Mouse (Mus musculus) ZHBTc4 (cell line): ENCODE results near the gene Col5a2.
"Not testable (repeated sequence)": the region's sequence is repeated elsewhere in the genome, so short reads cannot be mapped to it uniquely, and the experiment has no call there.

Source experiments
- DNase-seq: peaks from one replicate; pipeline ENCODE4 v3.0.0-alpha.2; 2011; ENCODE audit warnings: low read depth, low spot score

The Col5a2 gene

GRCm38 (mm10) chr1:45429145-45429544 is 73.9 kb downstream of the Col5a2 start:
- not testable (repeated sequence) for DNase-seq

DNA sequence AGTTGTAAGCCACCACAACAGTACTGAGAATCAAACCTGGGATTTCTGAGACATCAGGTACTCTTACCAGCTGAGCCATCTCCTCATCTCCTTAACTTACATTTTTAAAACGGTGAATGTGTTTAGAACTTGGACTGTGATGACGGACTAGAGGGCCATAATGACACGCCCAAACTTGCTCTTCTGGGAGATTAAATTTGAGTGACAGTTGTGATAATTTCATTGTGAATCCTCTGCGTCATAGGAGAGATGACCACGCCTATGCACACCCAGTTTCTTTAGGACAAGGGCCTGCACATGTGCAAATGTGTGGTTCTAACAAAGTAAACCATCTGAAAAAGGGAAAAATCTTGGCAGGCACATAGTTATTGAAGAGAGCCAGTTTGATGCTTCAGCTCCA is 79.2 kb downstream of the Col5a2 start:
- no peak for DNase-seq

- DNase-seq, result no peak
These were observed 82.5 kb downstream of the Col5a2 start for GRCm38 (mm10) chr1:45420554-45420953.

GRCm38 (mm10) chr1:45419858-45420257 is 83.2 kb downstream of the Col5a2 start:
- no peak for DNase-seq

- DNase-seq, result no peak
These were observed 121.2 kb downstream of the Col5a2 start for GRCm38 (mm10) chr1:45381866-45382265.

DNA sequence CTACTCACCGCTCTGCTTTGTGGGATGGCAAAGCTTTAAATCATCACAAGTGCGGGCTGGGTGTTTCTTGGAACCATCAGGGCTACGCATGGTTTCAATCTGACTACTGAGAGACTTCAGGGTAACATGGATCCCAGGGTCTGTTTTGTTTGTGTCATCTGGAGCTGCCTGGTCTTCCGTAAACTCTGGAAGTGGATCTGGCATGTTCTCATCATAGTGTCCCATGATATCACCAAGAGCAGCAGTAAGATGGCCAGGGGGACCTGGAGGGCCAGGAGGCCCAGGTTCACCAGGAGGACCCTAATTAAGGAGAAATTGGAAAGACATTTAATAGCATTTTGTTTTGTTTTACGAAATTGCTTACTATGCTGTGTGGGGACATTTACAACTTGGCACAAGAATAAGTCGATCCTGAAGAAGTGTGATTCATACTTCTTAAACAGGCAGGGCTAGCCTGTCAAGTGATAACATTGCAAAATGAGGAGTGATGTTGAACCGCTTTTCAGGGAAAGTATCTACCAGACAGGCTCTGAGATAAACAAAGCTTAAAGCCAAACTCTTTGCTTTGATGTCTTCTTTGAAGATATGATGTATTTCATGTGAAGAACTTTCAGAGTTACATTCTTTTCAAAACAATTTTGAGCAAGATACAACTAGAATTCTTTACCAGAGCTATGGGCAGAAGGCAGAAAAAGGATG is 122.9 kb downstream of the Col5a2 start:
- no peak for DNase-seq

GRCm38 (mm10) chr1:45365427-45365826 is 137.7 kb downstream of the Col5a2 start:
- no peak for DNase-seq

- no peak for DNase-seq
These were observed 139.8 kb downstream of the Col5a2 start for GRCm38 (mm10) chr1:45363274-45363673.

DNA sequence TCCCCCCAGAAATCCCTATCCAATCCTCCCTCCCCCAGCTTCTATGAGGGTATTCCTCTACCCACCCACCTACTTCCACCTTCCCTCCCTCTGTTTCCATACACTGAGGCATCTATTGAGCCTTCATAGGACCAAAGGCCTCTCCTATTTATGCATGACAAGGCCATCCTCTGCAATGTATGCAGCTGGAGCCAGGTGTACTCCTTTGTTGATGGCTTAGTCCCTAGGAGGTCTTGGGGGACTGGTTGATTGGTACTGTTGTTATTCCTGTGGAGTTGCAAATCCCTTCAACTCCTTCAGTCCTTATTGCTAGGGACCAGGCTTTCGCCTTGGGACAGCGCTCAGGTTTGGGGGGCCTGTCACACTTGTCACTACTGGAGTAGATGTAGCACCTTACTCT is 143.4 kb downstream of the Col5a2 start:
- DNase-seq, result peak; percentile 66

DNA sequence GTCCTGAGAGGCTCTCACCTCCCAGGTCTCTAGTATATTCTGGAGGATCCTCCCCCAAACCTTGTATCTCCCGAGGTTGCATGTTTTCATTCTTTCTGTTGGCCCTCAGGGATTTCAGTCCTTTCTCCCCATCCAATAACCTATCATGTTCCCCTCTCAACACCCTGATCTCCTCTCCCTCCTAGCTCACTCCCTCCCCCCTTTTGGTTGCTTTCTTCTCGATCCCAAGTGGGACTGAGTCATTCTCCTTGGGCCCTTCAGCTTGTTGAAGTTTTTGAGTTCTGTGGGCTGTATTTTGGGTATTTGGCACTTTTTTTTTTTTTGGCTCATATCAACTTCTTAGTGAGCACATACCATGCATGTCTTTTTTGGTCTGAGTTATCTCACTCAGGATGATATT is 143.9 kb downstream of the Col5a2 start:
- DNase-seq, result peak; percentile 17

DNA sequence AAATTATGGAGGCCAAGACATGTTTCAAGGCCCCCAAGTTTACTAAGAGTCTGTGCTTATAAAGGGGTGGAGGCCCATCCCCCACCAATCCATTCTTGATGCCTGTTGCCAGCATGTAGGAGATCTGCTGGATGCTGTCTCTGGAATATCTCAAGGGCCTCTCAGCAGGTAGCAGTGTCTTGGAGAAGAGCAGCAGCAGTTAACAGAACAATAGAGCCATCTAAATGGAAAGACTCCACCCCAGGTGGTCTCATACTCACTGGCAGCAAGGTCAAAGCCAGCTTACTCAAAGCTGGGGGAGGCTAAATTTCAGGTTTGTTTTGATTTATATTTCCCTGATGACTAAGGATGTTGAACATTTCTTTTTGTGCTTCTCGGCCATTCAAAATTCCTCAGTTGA is 145.1 kb downstream of the Col5a2 start:
- peak; percentile 93 for DNase-seq

- no peak for DNase-seq
These were observed 147.1 kb downstream of the Col5a2 start for GRCm38 (mm10) chr1:45355944-45356343.

GRCm38 (mm10) chr1:45329149-45329548 is 173.9 kb downstream of the Col5a2 start:
- DNase-seq, result no peak
